Mouse (Mus musculus): ENCODE results near the gene Gm49393.

DNA sequence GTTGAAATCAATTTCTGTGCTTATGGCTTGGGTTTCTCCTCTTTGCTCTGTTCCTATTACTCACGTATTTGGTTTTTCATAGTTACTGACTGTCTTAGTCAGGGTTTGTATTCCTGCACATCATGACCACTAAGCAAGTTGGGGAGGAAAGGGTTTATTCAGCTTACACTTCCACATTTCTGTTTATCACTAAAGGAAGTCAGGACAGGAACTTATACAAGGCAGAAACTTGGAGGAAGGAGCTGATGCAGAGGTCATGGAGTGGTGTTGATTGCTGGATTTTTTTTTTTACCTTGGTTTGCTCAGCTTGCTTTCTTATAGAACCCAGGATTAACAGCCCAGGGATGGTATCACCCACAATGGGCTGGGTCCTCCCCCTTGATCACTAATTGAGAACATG is 43.1 kb downstream of the Gm49393 start:
- TF ChIP-seq POLR2A (IDR thresholded peaks at IDR 0.05; ENCODE audit: low read depth, low read length) (no peak), CTCF (IDR thresholded peaks at IDR 0.05; ENCODE audit: borderline replicate concordance, insufficient read depth, low read length) (no peak)
